Mouse (Mus musculus): ENCODE results near the gene Galnt17. TPM values are rescaled to one million over a fixed set of nuclear protein-coding genes. Genes with fewer than 3 reads are reported as not detected.

The Galnt17 gene
- polyA plus RNA-seq, 1 experiment from 2014 or later: 3.2 TPM

DNA sequence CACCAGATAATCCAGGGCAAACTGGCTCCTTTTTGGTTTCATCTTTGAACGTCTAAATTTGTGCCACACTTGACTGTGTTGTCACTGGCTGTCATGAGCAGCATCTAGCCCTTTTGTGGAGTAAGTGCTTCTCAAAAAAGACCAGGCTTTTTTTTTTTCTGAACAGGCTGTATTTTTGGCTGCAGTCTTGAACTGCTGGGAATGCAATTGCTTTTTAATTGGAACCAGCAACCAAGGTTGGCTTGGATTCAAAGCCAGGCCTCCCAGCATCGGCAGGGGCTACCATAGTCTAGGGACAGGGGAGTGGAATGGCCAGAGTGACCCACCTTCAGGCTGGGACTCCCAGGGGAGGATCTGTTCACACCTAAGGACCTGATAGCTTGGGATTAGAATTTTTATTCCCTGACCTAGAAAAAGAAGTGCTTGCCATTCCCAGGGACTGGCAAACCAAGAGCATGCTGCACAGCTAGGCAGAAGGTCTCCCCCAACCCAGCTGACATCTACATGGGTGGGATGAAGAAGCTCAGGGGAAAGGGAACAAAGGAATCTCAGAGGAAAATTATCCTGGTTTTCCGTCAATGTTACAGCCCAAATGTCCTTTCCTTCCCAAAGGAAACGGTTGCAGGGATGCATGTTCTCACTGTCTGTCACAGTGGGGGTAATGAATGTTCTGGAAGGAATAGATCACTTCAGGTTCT is 369.2 kb downstream of the Galnt17 start:
- peak; percentile 80 for ATAC-seq (ENCODE audit: low FRiP score, low read depth)

GRCm38 (mm10) chr5:130938274-130938741 is 370.0 kb downstream of the Galnt17 start:
- peaks cover 29% of the 10 kb centered on the region for H3K4me1 ChIP-seq
- no peaks in the 10 kb centered on the region for H3K9me3 ChIP-seq
- H3K27ac ChIP-seq: peak overlapping the region; percentile 92
- H3K36me3 ChIP-seq: no peaks in the 10 kb centered on the region
- peak overlapping the region; percentile 37 for H3K4me2 ChIP-seq (replicated peaks)
- H3K4me3 ChIP-seq: no peak overlapping the region
- peak; percentile 75 for ATAC-seq (ENCODE audit: low FRiP score, low read depth)
- H3K27me3 ChIP-seq: no peaks in the 10 kb centered on the region
- no peak overlapping the region for H3K9ac ChIP-seq
- whole genome bisulfite sequencing: 3% methylated on average over 7 of the region's 7 CpGs

More for the DNA sequence above, 369.2 kb downstream of the Galnt17 start:
- Histone ChIP-seq H3K9ac (no peak overlapping the region), H3K9me3 (no peaks in the 10 kb centered on the region), H3K4me3 (no peak overlapping the region), H3K4me2 (replicated peaks) (no peak overlapping the region), H3K27me3 (no peaks in the 10 kb centered on the region), H3K4me1 (peaks cover 32% of the 10 kb centered on the region), H3K27ac (peak overlapping the region; percentile 79; the same call in 1 of the 2 replicates), H3K36me3 (no peaks in the 10 kb centered on the region)
- 19% methylated on average over 4 of the region's 4 CpGs for WGBS

- WGBS: 18% methylated on average over 1 of the region's 1 CpGs
- Histone ChIP-seq H3K9ac (no peak overlapping the region), H3K4me2 (replicated peaks) (no peak overlapping the region), H3K36me3 (no peaks in the 10 kb centered on the region), H3K27me3 (no peaks in the 10 kb centered on the region), H3K4me3 (no peak overlapping the region), H3K9me3 (peaks cover 6% of the 10 kb centered on the region; the same call in 1 of the 2 replicates), H3K27ac (no peak overlapping the region), H3K4me1 (peaks cover 25% of the 10 kb centered on the region)
- peak; percentile 48; the same call in 1 of the 2 replicates for ATAC-seq (ENCODE audit: low FRiP score, low read depth)
These were observed 377.3 kb downstream of the Galnt17 start for GRCm38 (mm10) chr5:130930999-130931398.

DNA sequence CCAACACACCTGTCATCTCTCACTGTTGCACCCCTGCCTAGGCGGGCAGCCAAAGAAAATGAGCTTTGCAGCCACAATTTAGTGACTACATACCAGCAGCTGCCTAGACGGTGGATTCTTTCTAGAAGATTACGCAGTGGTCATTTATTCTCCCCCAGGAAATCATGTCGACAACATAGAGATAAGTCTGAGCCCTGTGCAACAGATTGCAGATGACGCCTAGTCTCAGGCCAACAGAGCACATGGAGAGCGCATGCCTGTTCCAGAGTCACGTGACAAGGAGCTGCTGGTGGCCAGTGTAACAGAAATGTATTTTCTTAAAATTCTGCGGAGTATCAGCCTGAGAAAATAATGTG is 380.5 kb downstream of the Galnt17 start:
- Histone ChIP-seq H3K36me3 (no peaks in the 10 kb centered on the region), H3K27ac (no peak overlapping the region; the same call in 1 of the 2 replicates), H3K27me3 (no peaks in the 10 kb centered on the region), H3K4me3 (no peak overlapping the region), H3K9ac (no peak overlapping the region), H3K4me2 (replicated peaks) (no peak overlapping the region), H3K9me3 (peaks cover 6% of the 10 kb centered on the region; the same call in 1 of the 2 replicates), H3K4me1 (peaks cover 32% of the 10 kb centered on the region)
- 66% methylated on average over 8 of the region's 8 CpGs for WGBS
- 0 out of 2 replicates have a peak, but pooled peaks have one; percentile 15 for ATAC-seq (ENCODE audit: low FRiP score, low read depth)

GRCm38 (mm10) chr5:130927138-130927793 is 381.0 kb downstream of the Galnt17 start:
- 71% methylated on average over 3 of the region's 3 CpGs for WGBS
- Histone ChIP-seq H3K4me2 (replicated peaks) (no peak overlapping the region), H3K27ac (no peak overlapping the region), H3K4me1 (peaks cover 32% of the 10 kb centered on the region), H3K9me3 (peaks cover 6% of the 10 kb centered on the region; the same call in 1 of the 2 replicates), H3K36me3 (no peaks in the 10 kb centered on the region), H3K4me3 (no peak overlapping the region), H3K27me3 (no peaks in the 10 kb centered on the region), H3K9ac (no peak overlapping the region)
- ATAC-seq (ENCODE audit: low FRiP score, low read depth): peak; percentile 28; the same call in 1 of the 2 replicates

DNA sequence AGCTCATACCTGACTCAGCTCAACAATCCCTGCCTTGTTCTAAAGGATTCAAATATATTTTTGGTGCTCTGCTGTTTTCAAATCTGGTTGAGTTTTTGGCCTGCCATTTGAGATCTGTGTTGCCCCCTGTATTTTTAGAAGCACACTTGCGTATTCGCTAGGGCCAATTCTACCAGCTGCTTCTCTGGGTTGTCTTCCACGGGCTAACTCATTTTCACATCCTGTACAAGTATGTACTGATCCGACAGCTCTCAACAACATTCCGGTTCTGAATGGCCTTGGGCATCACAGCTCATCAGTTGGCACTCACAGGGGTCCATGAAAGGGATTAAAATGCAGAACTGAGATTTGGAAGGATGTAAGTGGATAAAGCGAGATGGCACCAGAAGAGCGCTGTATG is 382.6 kb downstream of the Galnt17 start:
- peaks cover 6% of the 10 kb centered on the region; the same call in 1 of the 2 replicates for H3K9me3 ChIP-seq
- no peak for ATAC-seq (ENCODE audit: low FRiP score, low read depth)
- no peaks in the 10 kb centered on the region for H3K36me3 ChIP-seq
- 89% methylated on average over 7 of the region's 7 CpGs for WGBS
- no peak overlapping the region for H3K4me2 ChIP-seq (replicated peaks)
- no peak overlapping the region for H3K9ac ChIP-seq
- H3K27ac ChIP-seq: no peak overlapping the region
- peaks cover 24% of the 10 kb centered on the region for H3K4me1 ChIP-seq
- H3K4me3 ChIP-seq: no peak overlapping the region
- H3K27me3 ChIP-seq: no peaks in the 10 kb centered on the region

DNA sequence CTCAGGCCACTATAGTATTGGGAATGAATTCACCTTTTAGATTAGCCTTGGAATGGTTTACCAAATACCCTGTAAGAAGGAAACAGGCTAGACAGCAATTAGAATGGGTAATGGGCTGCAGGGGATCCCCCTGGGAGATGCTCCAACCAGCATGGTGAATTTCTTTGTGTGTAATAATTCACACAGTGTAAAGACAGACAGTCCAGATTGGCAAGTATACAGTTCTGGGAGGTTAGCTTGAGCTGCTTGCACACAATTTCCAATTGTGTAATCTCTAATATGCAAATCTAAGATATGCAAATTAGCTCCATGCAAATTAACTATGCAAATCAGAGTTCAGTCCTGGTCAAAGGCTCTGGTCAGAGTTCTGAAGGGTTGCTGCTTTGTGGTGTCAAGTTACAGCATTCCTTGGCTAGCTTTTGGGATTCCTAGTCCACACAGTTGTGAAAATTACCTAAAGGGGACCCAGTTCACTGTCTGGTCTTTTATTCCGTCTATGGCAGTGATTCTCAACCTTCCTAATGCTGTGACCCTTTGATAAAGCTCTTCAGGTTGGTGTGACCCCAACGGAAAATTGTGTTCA is 384.0 kb downstream of the Galnt17 start:
- Histone ChIP-seq H3K27ac (no peak overlapping the region), H3K4me2 (replicated peaks) (no peak overlapping the region), H3K9ac (no peak overlapping the region), H3K4me3 (no peak overlapping the region), H3K9me3 (peaks cover 6% of the 10 kb centered on the region; the same call in 1 of the 2 replicates), H3K27me3 (no peaks in the 10 kb centered on the region), H3K4me1 (peaks cover 20% of the 10 kb centered on the region), H3K36me3 (no peaks in the 10 kb centered on the region)
- WGBS: 17% methylated on average over 2 of the region's 2 CpGs
- no peak for ATAC-seq (ENCODE audit: low FRiP score, low read depth)

DNA sequence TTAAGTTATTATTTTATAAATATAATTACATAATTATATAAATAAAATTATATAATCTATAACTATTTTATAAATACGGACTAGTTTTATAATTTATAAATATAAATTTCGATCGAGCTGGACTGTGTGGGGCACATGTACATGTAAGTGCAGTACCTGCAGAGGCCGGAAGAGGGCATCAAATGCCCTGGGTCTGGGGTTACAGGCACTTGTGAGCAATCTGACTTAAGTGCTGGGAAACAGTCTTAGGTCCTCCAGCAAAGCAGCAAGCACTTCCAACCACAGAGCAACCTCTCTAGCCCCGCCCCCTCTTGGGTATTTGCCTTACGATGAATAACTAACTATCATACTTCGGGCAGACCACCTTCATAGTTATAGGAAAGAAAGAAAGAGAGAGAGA is 388.3 kb downstream of the Galnt17 start:
- no peak overlapping the region for H3K4me2 ChIP-seq (replicated peaks)
- ATAC-seq (ENCODE audit: low FRiP score, low read depth): no peak
- no peaks in the 10 kb centered on the region for H3K36me3 ChIP-seq
- peaks cover 7% of the 10 kb centered on the region for H3K4me1 ChIP-seq
- H3K4me3 ChIP-seq: no peak overlapping the region
- H3K27me3 ChIP-seq: no peaks in the 10 kb centered on the region
- 96% methylated on average over 7 of the region's 7 CpGs for WGBS
- H3K27ac ChIP-seq: no peak overlapping the region
- no peak overlapping the region for H3K9ac ChIP-seq
- H3K9me3 ChIP-seq: no peaks in the 10 kb centered on the region

GRCm38 (mm10) chr5:130914606-130915005 is 393.7 kb downstream of the Galnt17 start:
- Histone ChIP-seq H3K4me2 (replicated peaks) (no peak overlapping the region), H3K4me1 (0 out of 2 replicates have a peak, but pooled peaks cover 8% of the 10 kb centered on the region), H3K36me3 (no peaks in the 10 kb centered on the region), H3K9ac (no peak overlapping the region), H3K4me3 (no peak overlapping the region), H3K27me3 (no peaks in the 10 kb centered on the region), H3K9me3 (no peaks in the 10 kb centered on the region), H3K27ac (no peak overlapping the region)
- WGBS: 76% methylated on average over 3 of the region's 3 CpGs
- ATAC-seq (ENCODE audit: low FRiP score, low read depth): no peak

DNA sequence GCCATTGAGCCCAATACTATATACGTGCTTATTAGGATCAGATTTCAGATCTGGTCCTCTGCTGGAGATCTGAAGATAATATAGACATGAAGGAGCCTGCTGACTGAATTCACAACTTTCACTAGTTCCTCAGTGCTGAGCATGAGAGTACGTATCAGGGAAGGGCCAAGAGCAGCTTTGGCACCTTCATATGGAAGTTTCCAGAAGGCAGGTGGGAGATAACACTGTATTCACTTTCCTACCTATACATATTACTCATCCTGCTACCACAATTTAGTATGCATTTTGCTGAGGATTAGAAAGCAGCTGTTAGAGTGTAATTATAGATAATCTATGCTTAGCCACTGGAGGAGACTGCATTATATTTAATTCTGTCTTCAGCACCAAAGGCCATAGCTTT is 396.7 kb downstream of the Galnt17 start:
- H3K9ac ChIP-seq: no peak overlapping the region
- H3K36me3 ChIP-seq: no peaks in the 10 kb centered on the region
- H3K4me1 ChIP-seq: 0 out of 2 replicates have a peak, but pooled peaks cover 8% of the 10 kb centered on the region
- H3K27ac ChIP-seq: no peak overlapping the region
- H3K27me3 ChIP-seq: no peaks in the 10 kb centered on the region
- ATAC-seq (ENCODE audit: low FRiP score, low read depth): no peak
- H3K9me3 ChIP-seq: no peaks in the 10 kb centered on the region
- H3K4me2 ChIP-seq (replicated peaks): no peak overlapping the region
- 68% methylated on average over 2 of the region's 2 CpGs for WGBS
- H3K4me3 ChIP-seq: no peak overlapping the region

DNA sequence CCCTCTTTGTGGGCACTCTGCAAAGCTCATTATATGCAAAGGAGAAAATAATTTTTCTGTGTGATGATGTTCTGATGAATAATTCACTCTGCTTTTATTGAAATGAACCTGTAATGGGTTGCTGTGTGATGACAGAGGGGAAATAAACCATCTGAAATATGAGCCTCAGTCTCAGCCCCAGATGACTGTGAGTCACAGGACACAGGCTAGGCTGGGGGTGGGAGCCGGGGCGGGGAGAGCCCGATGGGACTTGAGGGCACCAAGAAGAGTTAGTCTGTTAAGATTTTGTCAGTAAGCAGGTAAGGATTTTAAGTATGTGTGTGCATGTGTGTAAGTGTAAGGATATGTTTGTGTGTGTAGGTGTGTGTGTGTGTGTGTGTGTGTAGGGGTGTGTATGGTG is 406.6 kb downstream of the Galnt17 start:
- 73% methylated on average over 3 of the region's 3 CpGs for WGBS
- Histone ChIP-seq H3K4me1 (no peaks in the 10 kb centered on the region), H3K27me3 (no peaks in the 10 kb centered on the region), H3K9me3 (no peaks in the 10 kb centered on the region), H3K27ac (no peak overlapping the region), H3K36me3 (no peaks in the 10 kb centered on the region), H3K4me3 (no peak overlapping the region), H3K4me2 (replicated peaks) (no peak overlapping the region), H3K9ac (no peak overlapping the region)
- ATAC-seq (ENCODE audit: low FRiP score, low read depth): no peak

DNA sequence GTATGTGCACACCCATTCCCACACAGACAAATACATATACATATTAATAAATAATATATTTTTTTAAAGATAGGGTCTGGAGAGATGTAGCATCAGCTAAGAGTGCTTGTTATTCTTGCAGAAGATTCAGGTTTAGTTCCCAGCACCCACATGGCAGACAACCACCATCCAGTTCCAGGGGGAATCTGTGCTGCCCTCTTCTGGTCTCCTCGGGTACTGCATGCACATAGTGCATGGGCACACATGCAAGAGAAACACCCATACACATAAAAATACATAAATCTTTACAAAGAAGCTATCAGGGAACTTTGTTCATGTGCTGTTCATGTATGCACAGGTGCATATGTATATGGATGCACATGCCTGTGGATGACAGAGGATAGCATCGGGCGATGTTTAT is 412.3 kb downstream of the Galnt17 start:
- Histone ChIP-seq H3K36me3 (no peaks in the 10 kb centered on the region), H3K9me3 (peaks cover 3% of the 10 kb centered on the region; the same call in 1 of the 2 replicates), H3K4me3 (no peak overlapping the region), H3K4me1 (peaks cover 5% of the 10 kb centered on the region; the same call in 1 of the 2 replicates), H3K4me2 (replicated peaks) (no peak overlapping the region), H3K27ac (no peak overlapping the region), H3K27me3 (no peaks in the 10 kb centered on the region), H3K9ac (no peak overlapping the region)
- no peak for ATAC-seq (ENCODE audit: low FRiP score, low read depth)
- 93% methylated on average over 3 of the region's 3 CpGs for WGBS
